Mouse (Mus musculus): ENCODE data around the gene Cog1. TPM values are rescaled to one million over a fixed set of nuclear protein-coding genes. Genes with fewer than 3 reads are reported as not detected.

The Cog1 gene
- polyA plus RNA-seq, 1 experiment from 2014 or later, result 15.5 TPM

DNA sequence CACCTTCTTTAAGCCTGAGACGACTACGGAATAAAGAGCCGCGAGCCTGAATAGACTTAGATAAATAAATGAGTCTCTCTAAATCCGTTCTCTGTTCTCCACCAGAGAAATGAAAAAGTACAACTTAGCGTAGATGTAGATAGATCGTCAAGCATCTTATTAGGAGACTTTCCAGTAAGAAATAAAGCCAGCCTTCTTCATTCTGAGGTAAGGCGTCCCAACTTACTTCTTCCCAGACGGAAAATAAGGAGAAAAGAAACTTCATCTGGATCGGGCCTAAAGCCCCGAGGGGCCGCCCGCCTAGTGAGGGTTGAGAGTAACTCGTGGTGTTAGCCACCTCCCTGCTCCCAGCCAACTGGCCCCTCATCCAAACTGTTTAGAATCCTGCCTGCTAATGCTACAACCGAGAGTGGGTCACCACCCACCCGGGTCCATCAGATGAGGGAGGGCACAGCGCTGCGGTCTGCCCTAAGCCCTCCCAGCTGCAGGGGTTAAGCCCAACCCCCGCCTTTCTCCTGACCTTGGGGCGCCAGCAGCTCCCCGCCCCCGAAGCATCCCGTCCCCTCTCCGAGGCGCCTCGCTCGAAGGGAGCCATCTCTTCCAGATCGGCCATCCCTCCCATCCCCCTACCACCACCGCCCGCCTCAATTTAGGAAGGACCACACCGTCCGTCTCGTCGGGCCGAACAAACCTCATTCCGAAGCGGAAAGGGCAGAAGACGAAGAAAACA is 34.1 kb downstream of the Cog1 start:
- no peaks in the 10 kb centered on the region for H3K9me3 ChIP-seq (replicated peaks; ENCODE audit: control insufficient read depth, low read length)
- 1% methylated on average over 38 of the region's 38 CpGs for WGBS
- H3K4me1 ChIP-seq (ENCODE audit: control insufficient read depth, insufficient read depth, low read length), result peaks cover 43% of the 10 kb centered on the region

GRCm38 (mm10) chr11:113683627-113683956 is 34.6 kb downstream of the Cog1 start:
- WGBS, result under 1% methylated on average over 32 of the region's 38 CpGs
- H3K4me1 ChIP-seq (ENCODE audit: control insufficient read depth, insufficient read depth, low read length), result peaks cover 38% of the 10 kb centered on the region
- peak; percentile 58 for ATAC-seq (replicated peaks; ENCODE audit: extremely low read depth, insufficient read depth, low FRiP score)
- H3K27ac ChIP-seq (ENCODE audit: low read length), result peak overlapping the region; percentile 94
- H3K9me3 ChIP-seq (replicated peaks; ENCODE audit: control insufficient read depth, low read length), result no peaks in the 10 kb centered on the region
- no peaks in the 10 kb centered on the region for H3K27me3 ChIP-seq (ENCODE audit: control insufficient read depth, insufficient read depth, low read length)
- peaks cover 8% of the 10 kb centered on the region for H3K36me3 ChIP-seq (ENCODE audit: control insufficient read depth, insufficient read depth)
- H3K9ac ChIP-seq (ENCODE audit: low read length), result peak overlapping the region; percentile 85
- peak overlapping the region; percentile 76 for H3K4me2 ChIP-seq (ENCODE audit: low read depth, low read length)
- peak overlapping the region; percentile 74 for H3K4me3 ChIP-seq (ENCODE audit: low read length)

More for the DNA sequence above, 34.1 kb downstream of the Cog1 start:
- H3K4me2 ChIP-seq (ENCODE audit: low read depth, low read length), result peak overlapping the region; percentile 76
- H3K9ac ChIP-seq (ENCODE audit: low read length), result peak overlapping the region; percentile 85
- peaks cover 3% of the 10 kb centered on the region for H3K36me3 ChIP-seq (ENCODE audit: control insufficient read depth, insufficient read depth)
- peak; percentile 33 for ATAC-seq (replicated peaks; ENCODE audit: extremely low read depth, insufficient read depth, low FRiP score)
- H3K27me3 ChIP-seq (ENCODE audit: control insufficient read depth, insufficient read depth, low read length), result no peaks in the 10 kb centered on the region
- peak overlapping the region; percentile 74 for H3K4me3 ChIP-seq (ENCODE audit: low read length)
- peak overlapping the region; percentile 94 for H3K27ac ChIP-seq (ENCODE audit: low read length)

GRCm38 (mm10) chr11:113683957-113684706 is 35.2 kb downstream of the Cog1 start, which contains the start of the genes Fam104a and D11Wsu47e:
Fam104a (minus strand) TSS chr11:113684155.
D11Wsu47e (plus strand) TSS chr11:113684412.
- WGBS, result under 1% methylated on average over 73 of the region's 73 CpGs
- peak within 1 kb of the TSS; percentile 85 for H3K9ac ChIP-seq (ENCODE audit: low read length)
- peaks cover 14% of the 10 kb centered on the region for H3K36me3 ChIP-seq (ENCODE audit: control insufficient read depth, insufficient read depth)
- peaks cover 36% of the 10 kb centered on the region for H3K4me1 ChIP-seq (ENCODE audit: control insufficient read depth, insufficient read depth, low read length)
- H3K4me2 ChIP-seq (ENCODE audit: low read depth, low read length), result peak within 1 kb of the TSS; percentile 76
- no peaks in the 10 kb centered on the region for H3K27me3 ChIP-seq (ENCODE audit: control insufficient read depth, insufficient read depth, low read length)
- no peaks in the 10 kb centered on the region for H3K9me3 ChIP-seq (replicated peaks; ENCODE audit: control insufficient read depth, low read length)
- H3K4me3 ChIP-seq (ENCODE audit: low read length), result peak within 1 kb of the TSS; percentile 74
- peak; percentile 95 for ATAC-seq (replicated peaks; ENCODE audit: extremely low read depth, insufficient read depth, low FRiP score)
- H3K27ac ChIP-seq (ENCODE audit: low read length), result peak within 1 kb of the TSS; percentile 94

DNA sequence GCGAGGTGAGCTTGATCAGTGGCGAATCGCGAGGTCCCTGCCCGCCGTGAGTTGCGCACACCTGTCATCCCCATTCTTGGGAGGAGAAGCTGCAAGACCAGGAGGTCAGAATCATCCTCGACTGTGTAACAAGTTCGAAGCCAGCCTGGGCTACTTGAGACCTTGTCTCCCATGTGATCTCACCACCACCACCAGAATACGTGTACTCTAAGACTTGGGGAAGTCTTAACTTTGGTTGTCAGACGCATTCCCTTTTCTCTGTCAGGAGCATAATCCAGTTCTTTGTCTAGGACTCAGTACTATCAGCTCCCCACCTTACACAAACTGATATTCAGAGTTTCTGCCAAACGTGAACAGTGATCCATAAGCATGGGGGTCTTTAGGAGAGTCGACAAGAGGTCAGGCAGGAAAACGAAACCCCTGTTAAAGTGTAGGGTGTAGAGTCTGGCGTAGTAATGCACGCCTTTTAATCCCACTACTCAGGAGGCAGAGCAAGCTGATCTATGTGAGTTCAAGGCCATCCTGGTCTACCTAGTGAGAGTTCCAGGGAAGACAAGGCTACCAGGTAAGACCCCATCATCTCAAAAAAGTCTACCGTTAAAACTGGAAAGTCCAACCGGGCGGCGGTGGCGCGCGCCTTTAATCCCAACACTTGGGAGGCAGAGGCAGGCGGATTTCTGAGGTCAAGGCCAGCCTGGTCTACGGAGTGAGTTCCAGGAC is 35.9 kb downstream of the Cog1 start:
- no peak for ATAC-seq (replicated peaks; ENCODE audit: extremely low read depth, insufficient read depth, low FRiP score)
- H3K9me3 ChIP-seq (replicated peaks; ENCODE audit: control insufficient read depth, low read length), result no peaks in the 10 kb centered on the region
- H3K27me3 ChIP-seq (ENCODE audit: control insufficient read depth, insufficient read depth, low read length), result no peaks in the 10 kb centered on the region
- peaks cover 19% of the 10 kb centered on the region for H3K36me3 ChIP-seq (ENCODE audit: control insufficient read depth, insufficient read depth)
- peak overlapping the region; percentile 75 for H3K27ac ChIP-seq (ENCODE audit: low read length)
- WGBS, result 38% methylated on average over 25 of the region's 25 CpGs
- H3K4me1 ChIP-seq (ENCODE audit: control insufficient read depth, insufficient read depth, low read length), result peaks cover 34% of the 10 kb centered on the region
- peak overlapping the region; percentile 75 for H3K4me2 ChIP-seq (ENCODE audit: low read depth, low read length)
- peak overlapping the region; percentile 85 for H3K9ac ChIP-seq (ENCODE audit: low read length)
- peak overlapping the region; percentile 74 for H3K4me3 ChIP-seq (ENCODE audit: low read length)

GRCm38 (mm10) chr11:113687031-113687430 is 38.1 kb downstream of the Cog1 start:
- no peak overlapping the region for H3K4me2 ChIP-seq (ENCODE audit: low read depth, low read length)
- no peak overlapping the region for H3K27ac ChIP-seq (ENCODE audit: low read length)
- ATAC-seq (replicated peaks; ENCODE audit: extremely low read depth, insufficient read depth, low FRiP score), result no peak
- peaks cover 23% of the 10 kb centered on the region for H3K4me1 ChIP-seq (ENCODE audit: control insufficient read depth, insufficient read depth, low read length)
- 70% methylated on average over 2 of the region's 2 CpGs for WGBS
- no peaks in the 10 kb centered on the region for H3K27me3 ChIP-seq (ENCODE audit: control insufficient read depth, insufficient read depth, low read length)
- no peak overlapping the region for H3K4me3 ChIP-seq (ENCODE audit: low read length)
- H3K36me3 ChIP-seq (ENCODE audit: control insufficient read depth, insufficient read depth), result peaks cover 26% of the 10 kb centered on the region
- H3K9ac ChIP-seq (ENCODE audit: low read length), result no peak overlapping the region
- no peaks in the 10 kb centered on the region for H3K9me3 ChIP-seq (replicated peaks; ENCODE audit: control insufficient read depth, low read length)

GRCm38 (mm10) chr11:113690506-113690905 is 41.5 kb downstream of the Cog1 start:
- WGBS, result 87% methylated on average over 12 of the region's 12 CpGs
- Histone ChIP-seq H3K27ac (ENCODE audit: low read length) (no peak overlapping the region), H3K27me3 (ENCODE audit: control insufficient read depth, insufficient read depth, low read length) (no peaks in the 10 kb centered on the region), H3K4me2 (ENCODE audit: low read depth, low read length) (no peak overlapping the region), H3K36me3 (ENCODE audit: control insufficient read depth, insufficient read depth) (peaks cover 48% of the 10 kb centered on the region), H3K4me3 (ENCODE audit: low read length) (no peak overlapping the region), H3K4me1 (ENCODE audit: control insufficient read depth, insufficient read depth, low read length) (peaks cover 10% of the 10 kb centered on the region; the same call in 1 of the 2 replicates), H3K9me3 (replicated peaks; ENCODE audit: control insufficient read depth, low read length) (0 out of 2 replicates have a peak, but pooled peaks cover 2% of the 10 kb centered on the region), H3K9ac (ENCODE audit: low read length) (no peak overlapping the region)
- no peak for ATAC-seq (replicated peaks; ENCODE audit: extremely low read depth, insufficient read depth, low FRiP score)

DNA sequence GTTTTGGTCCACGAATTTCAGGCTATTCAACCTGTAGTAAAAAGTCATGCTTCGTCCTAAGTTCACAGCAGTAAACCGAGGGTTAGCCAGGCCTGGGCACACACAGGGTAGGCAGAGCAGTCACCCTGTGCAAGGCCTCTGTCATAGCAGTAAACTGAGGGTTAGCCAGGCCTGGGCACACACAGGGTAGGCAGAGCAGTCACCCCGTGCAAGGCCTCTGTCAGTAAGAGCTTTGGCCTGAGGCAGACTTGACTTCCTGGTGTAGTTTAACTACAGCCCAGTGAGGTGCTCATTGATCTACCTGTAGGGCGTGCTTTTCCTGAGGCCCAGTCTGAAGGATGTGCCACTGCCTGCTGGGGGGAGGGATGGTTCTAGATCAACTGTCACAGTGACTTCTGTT is 42.3 kb downstream of the Cog1 start:
- H3K4me1 ChIP-seq (ENCODE audit: control insufficient read depth, insufficient read depth, low read length), result peaks cover 7% of the 10 kb centered on the region; the same call in 1 of the 2 replicates
- H3K9ac ChIP-seq (ENCODE audit: low read length), result no peak overlapping the region
- H3K27me3 ChIP-seq (ENCODE audit: control insufficient read depth, insufficient read depth, low read length), result no peaks in the 10 kb centered on the region
- H3K4me3 ChIP-seq (ENCODE audit: low read length), result no peak overlapping the region
- no peak overlapping the region for H3K4me2 ChIP-seq (ENCODE audit: low read depth, low read length)
- peaks cover 53% of the 10 kb centered on the region for H3K36me3 ChIP-seq (ENCODE audit: control insufficient read depth, insufficient read depth)
- WGBS, result 86% methylated on average over 5 of the region's 5 CpGs
- 0 out of 2 replicates have a peak, but pooled peaks cover 2% of the 10 kb centered on the region for H3K9me3 ChIP-seq (replicated peaks; ENCODE audit: control insufficient read depth, low read length)
- no peak for ATAC-seq (replicated peaks; ENCODE audit: extremely low read depth, insufficient read depth, low FRiP score)
- no peak overlapping the region for H3K27ac ChIP-seq (ENCODE audit: low read length)

DNA sequence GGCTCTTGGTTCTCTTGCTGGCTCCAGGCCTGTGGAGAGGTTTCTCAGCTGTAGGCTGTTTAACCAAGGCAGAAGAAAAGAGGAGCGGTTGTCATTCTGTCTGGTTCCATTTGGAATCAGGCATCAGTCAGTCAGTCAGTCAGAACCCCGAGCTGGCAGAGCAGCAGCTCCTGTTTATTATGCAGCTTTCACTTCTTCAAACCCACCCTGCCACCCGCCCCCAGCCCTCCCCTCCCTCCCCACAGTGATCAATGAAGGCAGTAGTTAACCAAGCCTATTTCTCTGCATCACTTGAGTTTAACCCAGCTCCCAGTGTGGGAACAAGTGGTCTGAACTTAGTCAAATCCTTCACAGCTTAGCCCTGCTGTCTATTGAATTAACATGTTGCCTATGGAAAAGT is 42.9 kb downstream of the Cog1 start:
- Histone ChIP-seq H3K9ac (ENCODE audit: low read length) (no peak overlapping the region), H3K4me3 (ENCODE audit: low read length) (no peak overlapping the region), H3K4me2 (ENCODE audit: low read depth, low read length) (no peak overlapping the region), H3K4me1 (ENCODE audit: control insufficient read depth, insufficient read depth, low read length) (peaks cover 2% of the 10 kb centered on the region; the same call in 1 of the 2 replicates), H3K36me3 (ENCODE audit: control insufficient read depth, insufficient read depth) (peaks cover 58% of the 10 kb centered on the region), H3K27ac (ENCODE audit: low read length) (no peak overlapping the region), H3K27me3 (ENCODE audit: control insufficient read depth, insufficient read depth, low read length) (no peaks in the 10 kb centered on the region), H3K9me3 (replicated peaks; ENCODE audit: control insufficient read depth, low read length) (0 out of 2 replicates have a peak, but pooled peaks cover 2% of the 10 kb centered on the region)
- ATAC-seq (replicated peaks; ENCODE audit: extremely low read depth, insufficient read depth, low FRiP score), result no peak
- 64% methylated on average over 3 of the region's 3 CpGs for WGBS
